Mouse (Mus musculus): ENCODE measurements around the gene Rhebl1. TPM values are rescaled to one million over a fixed set of nuclear protein-coding genes. Genes with fewer than 3 reads are reported as not detected.

Rhebl1 gene
- polyA plus RNA-seq (2017; shearing (Covaris generic)) = 17.2 TPM

DNA sequence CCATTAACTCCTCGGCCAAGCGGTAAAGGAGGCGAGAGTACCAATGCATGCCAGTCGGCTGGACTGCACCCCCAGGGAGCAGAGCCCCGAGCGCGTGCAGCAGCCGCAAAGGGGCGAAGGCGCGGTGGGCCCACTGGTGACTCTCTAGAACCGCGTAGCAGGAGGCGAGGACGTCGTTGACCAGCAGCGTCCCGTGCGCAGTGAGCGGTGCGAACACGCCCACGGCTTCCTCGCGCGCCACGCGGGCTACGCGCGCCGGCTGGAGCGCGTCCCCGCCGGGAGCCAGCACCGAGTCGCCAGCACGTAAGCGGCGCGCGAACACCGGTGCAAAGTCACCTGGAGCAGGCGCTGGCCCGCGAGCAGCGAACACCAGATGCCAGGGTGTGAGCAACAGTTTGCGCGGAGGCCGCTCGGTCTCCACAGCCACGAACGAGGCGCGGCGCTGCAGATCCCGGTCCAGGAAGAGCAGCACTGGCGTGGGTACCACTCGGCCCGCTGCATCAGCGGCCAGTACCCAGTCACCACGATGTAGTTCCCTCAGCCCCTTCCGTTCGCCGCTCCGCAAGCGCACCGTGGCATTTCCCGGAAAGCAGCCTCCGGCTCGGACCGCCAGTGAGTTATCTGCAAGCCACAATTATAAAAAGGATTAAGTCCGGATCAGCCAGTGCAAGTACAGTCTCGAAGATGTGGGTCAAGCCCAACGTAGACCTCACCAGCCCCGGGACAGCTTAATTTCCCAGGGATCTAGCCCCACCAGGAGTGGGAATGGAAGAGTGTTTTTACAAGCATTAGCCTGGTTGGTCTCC, at the start of gene Rhebl1:
Gene Rhebl1 (minus strand): TSS at position 601 of the 806 bp plus-strand sequence.

DNA sequence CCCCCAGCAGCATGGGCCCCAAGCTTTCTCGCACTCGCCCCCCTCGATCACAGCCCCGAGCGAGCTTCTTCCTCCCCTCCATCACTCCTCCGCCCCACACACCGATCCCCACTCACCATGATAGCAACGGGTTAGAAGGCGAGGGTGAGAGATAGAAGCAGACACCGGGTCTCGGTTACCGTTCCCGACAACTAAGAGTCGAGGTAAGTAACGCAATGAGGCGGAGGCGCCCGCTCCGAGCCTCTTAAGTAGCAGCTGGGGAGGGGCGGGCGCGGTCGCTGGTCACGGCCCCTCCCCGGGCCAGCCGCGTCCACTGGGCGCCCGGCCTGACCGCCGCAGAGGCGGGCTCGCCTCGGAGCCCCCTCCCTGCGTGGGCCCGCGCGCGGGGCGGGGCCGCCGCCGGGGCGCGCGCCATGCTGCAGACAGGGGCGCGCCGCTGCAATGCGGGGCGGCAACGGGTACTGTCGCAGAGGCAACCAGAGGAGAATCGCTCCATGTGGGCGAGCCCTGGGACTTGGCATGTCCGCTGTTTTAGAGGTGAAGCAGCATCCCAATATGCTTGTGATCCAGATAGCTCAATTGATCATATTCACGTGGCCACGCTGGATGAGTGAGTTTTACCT, 40.0 kb upstream of the Rhebl1 start, which contains the start of gene Tuba1b:
Gene Tuba1b (minus strand): TSS at position 349 of the 623 bp plus-strand sequence.

GRCm38 (mm10) chr15:98917538-98918498, 23.5 kb upstream of the Rhebl1 start, which contains the start of gene Lmbr1l:
TSS of gene Lmbr1l (minus strand) at chr15:98918231.

GRCm38 (mm10) chr15:98897928-98898800, 3.8 kb upstream of the Rhebl1 start, which contains the start of gene Dhh:
TSS of gene Dhh (minus strand) at chr15:98898540.

DNA sequence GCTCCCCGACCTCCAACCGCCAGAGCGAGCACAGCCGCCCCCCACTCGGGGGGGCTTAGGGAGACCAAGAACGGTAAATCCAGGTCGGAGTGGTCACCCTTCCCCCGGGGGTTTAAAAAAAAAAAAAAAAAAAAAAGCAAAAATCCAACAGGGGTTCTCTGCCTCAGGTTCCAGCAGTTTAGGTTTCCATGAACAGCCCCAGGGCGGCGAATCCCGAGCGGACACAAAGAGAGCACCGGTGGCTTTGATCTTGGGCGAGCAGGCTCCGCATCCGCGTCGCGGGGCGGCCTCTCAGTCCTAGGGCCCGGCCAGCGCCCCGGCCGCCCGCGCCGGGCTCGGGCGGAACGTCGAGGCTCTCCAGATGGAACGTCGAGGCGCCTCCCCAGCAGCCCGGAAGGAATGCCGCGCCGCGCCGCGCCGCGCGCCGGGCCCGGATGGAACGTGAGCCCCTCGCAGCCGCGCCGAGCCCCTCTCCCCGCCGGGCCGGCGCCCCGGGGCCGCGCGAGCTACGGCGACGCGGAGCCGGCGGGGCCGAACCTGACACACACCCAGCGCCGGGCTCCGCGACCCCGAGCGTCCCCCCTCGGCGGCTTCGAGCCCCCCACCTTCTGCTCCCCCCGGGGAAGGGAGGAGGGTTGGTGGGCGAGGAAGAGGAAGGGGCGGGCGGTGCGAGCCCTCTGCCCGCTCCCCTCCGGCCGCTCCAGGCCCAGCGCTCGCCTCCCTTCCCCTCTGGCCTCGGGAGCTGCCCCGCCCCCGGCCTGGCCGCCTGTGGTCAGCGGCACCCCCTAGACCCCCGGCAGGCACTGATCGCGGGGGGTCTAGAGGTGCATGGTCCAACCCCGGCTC, 23.0 kb downstream of the Rhebl1 start, which contains the start of gene Kmt2d:
Gene Kmt2d (minus strand): TSS at position 135 of the 846 bp plus-strand sequence.

GRCm38 (mm10) chr15:98830736-98831683, 63.3 kb downstream of the Rhebl1 start, which contains the start of gene Prkag1:
TSS of gene Prkag1 (minus strand) at chr15:98831521.

Other genes with a start within 250 kb of the Rhebl1 start
- gene Ddx23, start 231.6 kb downstream of the Rhebl1 start, polyA plus RNA-seq (2017; shearing (Covaris generic)) = 21.9 TPM
- gene Rnd1, start 217.1 kb downstream of the Rhebl1 start, polyA plus RNA-seq (2017; shearing (Covaris generic)) = 0.87 TPM
- not detected for gene Ccdc65, start 186.3 kb downstream of the Rhebl1 start, polyA plus RNA-seq (2017; shearing (Covaris generic))
- 0.74 TPM for gene Fkbp11, start 166.3 kb downstream of the Rhebl1 start, polyA plus RNA-seq (2017; shearing (Covaris generic))
- 148 TPM for gene Arf3, start 131.3 kb downstream of the Rhebl1 start, polyA plus RNA-seq (2017; shearing (Covaris generic))
- 0.20 TPM for gene Wnt10b, start 116.4 kb downstream of the Rhebl1 start, polyA plus RNA-seq (2017; shearing (Covaris generic))
- not detected for gene Wnt1, start 104.7 kb downstream of the Rhebl1 start, polyA plus RNA-seq (2017; shearing (Covaris generic))
- not detected for gene Ddn, start 85.0 kb downstream of the Rhebl1 start, polyA plus RNA-seq (2017; shearing (Covaris generic))
- 129 TPM for gene Prkag1, start 63.0 kb downstream of the Rhebl1 start, polyA plus RNA-seq (2017; shearing (Covaris generic))
- gene Kmt2d, start 23.3 kb downstream of the Rhebl1 start, polyA plus RNA-seq (2017; shearing (Covaris generic)) = 31.2 TPM
- gene Dhh, start 4.0 kb upstream of the Rhebl1 start, polyA plus RNA-seq (2017; shearing (Covaris generic)) = not detected
- gene Lmbr1l, start 23.7 kb upstream of the Rhebl1 start, polyA plus RNA-seq (2017; shearing (Covaris generic)) = 70.7 TPM
- 434 TPM for gene Tuba1b, start 40.0 kb upstream of the Rhebl1 start, polyA plus RNA-seq (2017; shearing (Covaris generic))
- not detected for gene Gm49450, start 59.0 kb upstream of the Rhebl1 start, polyA plus RNA-seq (2017; shearing (Covaris generic))
- gene Tuba1a, start 59.2 kb upstream of the Rhebl1 start, polyA plus RNA-seq (2017; shearing (Covaris generic)) = 182 TPM
- gene Tuba1c, start 135.4 kb upstream of the Rhebl1 start, polyA plus RNA-seq (2017; shearing (Covaris generic)) = 49.3 TPM
- not detected for gene Prph, start 160.6 kb upstream of the Rhebl1 start, polyA plus RNA-seq (2017; shearing (Covaris generic))
- 0.72 TPM for gene Troap, start 180.0 kb upstream of the Rhebl1 start, polyA plus RNA-seq (2017; shearing (Covaris generic))
- not detected for gene C1ql4, start 193.3 kb upstream of the Rhebl1 start, polyA plus RNA-seq (2017; shearing (Covaris generic))
- not detected for gene Dnajc22, start 198.6 kb upstream of the Rhebl1 start, polyA plus RNA-seq (2017; shearing (Covaris generic))
- 0.85 TPM for gene Spats2, start 231.4 kb upstream of the Rhebl1 start, polyA plus RNA-seq (2017; shearing (Covaris generic))

Measured in CD4-positive, CD25-positive, alpha-beta regulatory T cell (primary cell).